Mouse (Mus musculus) heart, embryonic 13.5 days (tissue): ENCODE results near the gene Wdr95. TPM values are rescaled to one million over a fixed set of nuclear protein-coding genes. Genes with fewer than 3 reads are reported as not detected.
A peak's percentile ranks its signal among the peaks of the same experiment; 100 is the strongest.

Experiments used
- ATAC-seq: fragments of 200-750 bp; cut with Nextera tagmentation; 2 replicates; pipeline ENCODE4 v1.8.0; 2017; ENCODE audit warnings: moderate TSS enrichment; ENCODE audit not compliant: insufficient number of reproducible peaks, low FRiP score, low TSS enrichment; ENCODE audit errors: extremely low read depth
- H3K27ac ChIP-seq: fragments of 300-500 bp; sonication (generic); replicated peaks from 2 replicates; pipeline ENCODE4 v1.5.1; 2015; ENCODE audit warnings: moderate library complexity, mild to moderate bottlenecking, inconsistent platforms
- H3K27me3 ChIP-seq: fragments of 300-500 bp; sonication (generic); replicated peaks from 2 replicates; pipeline ENCODE4 v1.6.1; 2015; ENCODE audit warnings: mild to moderate bottlenecking, inconsistent platforms
- H3K36me3 ChIP-seq: fragments of 300-500 bp; sonication (generic); 2 replicates; pipeline ENCODE4 v1.6.1; 2015; ENCODE audit warnings: mild to moderate bottlenecking, inconsistent platforms
- H3K4me1 ChIP-seq: fragments of 300-500 bp; sonication (generic); 2 replicates; pipeline ENCODE4 v1.6.1; 2015; ENCODE audit warnings: inconsistent platforms
- H3K4me2 ChIP-seq: fragments of 300-500 bp; sonication (generic); 2 replicates; pipeline ENCODE4 v1.6.1; 2015; ENCODE audit warnings: inconsistent platforms, mild to moderate bottlenecking, moderate library complexity
- H3K4me3 ChIP-seq: fragments of 300-500 bp; sonication (generic); 2 replicates; pipeline ENCODE4 v1.5.1; 2015; ENCODE audit warnings: moderate library complexity, mild to moderate bottlenecking, inconsistent platforms
- H3K9ac ChIP-seq: fragments of 300-500 bp; sonication (generic); 2 replicates; pipeline ENCODE4 v1.6.1; 2015; ENCODE audit warnings: inconsistent platforms, mild to moderate bottlenecking, moderate library complexity
- H3K9me3 ChIP-seq: fragments of 300-500 bp; sonication (generic); 2 replicates; pipeline ENCODE4 v1.6.1; 2016; ENCODE audit warnings: inconsistent platforms
- WGBS: fragments of 180-500 bp; shearing (Covaris S2); methylation state at CpG from one replicate; pipeline ENCODE4 v1.1.7; 2015; ENCODE audit warnings: mixed read lengths; 5-methylcytosine and 5-hydroxymethylcytosine counted together
- polyA plus RNA-seq: library from polyadenylated mRNA; unstranded; fragments of >200 nt; fragmentation: Nextera tagmentation; extraction: Ambion mirVana; gene quantifications from 2 replicates; pipeline ENCODE4 v1.2.1, GENCODE M21; 2015

Wdr95 gene
- polyA plus RNA-seq, 1 experiment from 2014 or later = not detected

DNA sequence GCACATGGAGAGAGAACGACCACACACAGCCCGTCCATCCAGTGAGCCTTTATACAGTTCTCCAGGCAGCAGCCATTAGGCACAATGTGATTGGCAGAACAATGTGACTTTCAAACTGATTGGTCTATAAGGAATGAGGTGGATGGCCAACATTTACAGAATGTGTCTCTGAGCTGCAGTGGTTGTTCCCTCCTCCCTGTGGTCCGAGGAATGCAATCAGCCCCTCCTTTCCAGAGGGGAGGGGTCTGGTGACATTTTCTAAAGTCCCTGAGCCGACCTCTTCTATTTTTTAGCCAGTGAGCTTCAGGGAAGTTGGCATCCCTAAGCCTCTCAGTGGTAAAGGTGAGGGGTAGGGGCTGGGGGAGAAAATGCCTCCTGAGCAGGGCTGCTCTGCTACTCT is 28.5 kb upstream of the Wdr95 start:
- Histone ChIP-seq H3K9me3 (no peaks in the 10 kb centered on the region), H3K36me3 (no peaks in the 10 kb centered on the region), H3K27me3 (peaks cover 6% of the 10 kb centered on the region; the same call in 1 of the 2 replicates), H3K4me3 (no peak overlapping the region), H3K4me1 (peaks cover 8% of the 10 kb centered on the region; the same call in 1 of the 2 replicates), H3K27ac (no peak overlapping the region), H3K9ac (no peak overlapping the region), H3K4me2 (no peak overlapping the region)
- 42% methylated on average over 4 of the region's 4 CpGs for WGBS
- no peak for ATAC-seq

DNA sequence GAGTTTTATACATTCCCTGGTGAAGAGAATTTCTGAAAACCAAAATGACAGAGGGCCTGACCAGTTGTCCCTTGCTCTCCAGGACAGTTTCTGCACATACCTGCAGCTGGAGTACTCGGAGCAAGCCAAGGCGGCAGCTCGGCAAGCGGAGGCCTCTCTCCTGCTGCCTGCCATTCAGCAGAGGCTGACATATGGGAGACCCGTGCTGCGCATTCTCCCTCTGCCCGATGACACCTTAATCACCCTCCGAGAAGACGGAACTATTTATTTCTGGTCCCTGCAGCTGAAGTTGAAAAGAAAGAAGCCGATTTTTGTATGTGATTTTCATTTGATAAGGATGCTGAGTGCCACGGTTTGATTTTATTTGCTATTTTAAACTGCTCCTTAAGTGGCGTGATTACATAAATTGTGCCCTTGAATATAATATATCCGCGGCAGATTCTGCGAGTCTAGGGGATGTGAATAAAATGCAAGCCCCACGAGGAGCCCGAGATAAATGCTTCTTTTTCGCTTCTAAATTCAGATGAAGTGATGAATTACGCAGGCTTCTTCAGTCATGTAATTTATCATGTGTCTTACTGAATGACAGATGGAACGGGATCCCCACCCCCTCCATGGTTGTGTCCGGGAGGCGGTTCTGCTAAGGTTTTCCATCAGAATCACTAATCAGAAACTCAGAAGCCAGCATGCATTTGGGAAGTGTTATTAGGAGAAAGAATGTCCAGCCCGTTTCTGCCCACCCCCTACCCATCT is 24.9 kb upstream of the Wdr95 start:
- Histone ChIP-seq H3K4me3 (no peak overlapping the region), H3K9me3 (0 out of 2 replicates have a peak, but pooled peaks cover 5% of the 10 kb centered on the region), H3K4me2 (no peak overlapping the region), H3K27me3 (no peaks in the 10 kb centered on the region), H3K9ac (no peak overlapping the region), H3K27ac (no peak overlapping the region), H3K36me3 (no peaks in the 10 kb centered on the region), H3K4me1 (peaks cover 11% of the 10 kb centered on the region)
- WGBS = 72% methylated on average over 23 of the region's 23 CpGs
- no peak for ATAC-seq

DNA sequence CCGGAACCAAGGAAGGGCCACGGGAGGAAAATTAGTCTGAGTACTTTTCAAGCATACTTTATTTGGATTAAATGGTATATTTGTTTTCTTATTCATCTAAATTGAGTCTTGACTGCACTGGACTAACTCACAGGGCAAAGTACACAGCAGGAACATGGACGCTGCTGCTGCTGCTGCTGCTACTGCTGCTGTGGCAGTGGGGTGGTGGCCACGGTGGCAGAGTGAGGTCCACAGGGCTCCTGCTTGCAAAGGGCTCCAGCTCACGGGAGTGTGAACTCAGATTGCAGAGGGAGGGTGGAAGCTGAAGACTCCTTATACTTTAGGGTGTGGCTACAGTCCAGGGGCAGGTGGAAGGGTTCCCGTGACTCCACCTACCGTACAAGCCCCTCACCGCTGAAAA is 23.5 kb upstream of the Wdr95 start:
- no peak for ATAC-seq
- no peak overlapping the region for H3K27ac ChIP-seq
- H3K9me3 ChIP-seq = 0 out of 2 replicates have a peak, but pooled peaks cover 5% of the 10 kb centered on the region
- 79% methylated on average over 8 of the region's 8 CpGs for WGBS
- no peak overlapping the region for H3K4me3 ChIP-seq
- H3K36me3 ChIP-seq = no peaks in the 10 kb centered on the region
- H3K9ac ChIP-seq = no peak overlapping the region
- no peak overlapping the region for H3K4me2 ChIP-seq
- no peaks in the 10 kb centered on the region for H3K27me3 ChIP-seq
- H3K4me1 ChIP-seq = peaks cover 12% of the 10 kb centered on the region

DNA sequence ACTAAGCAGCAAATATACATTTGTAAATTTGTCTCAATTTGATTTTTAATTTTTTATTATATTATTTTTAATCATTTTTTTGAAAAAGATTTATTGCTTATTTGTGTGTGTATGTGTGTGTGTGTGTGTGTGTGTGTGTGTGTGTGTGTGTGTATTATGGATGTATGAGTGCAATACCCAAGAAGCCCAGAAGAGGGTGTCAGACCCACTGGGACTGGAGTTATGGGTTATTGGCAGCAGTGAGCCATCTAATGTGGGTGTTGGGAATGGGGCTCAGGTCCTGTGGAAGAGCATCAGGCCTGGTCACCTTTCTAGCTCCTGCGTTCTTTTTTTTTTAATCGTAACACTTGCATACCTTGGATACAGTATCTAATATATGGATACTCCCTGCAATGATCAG is 22.4 kb upstream of the Wdr95 start:
- Histone ChIP-seq H3K27me3 (no peaks in the 10 kb centered on the region), H3K27ac (no peak overlapping the region), H3K4me2 (no peak overlapping the region), H3K9ac (no peak overlapping the region), H3K4me1 (peaks cover 9% of the 10 kb centered on the region), H3K9me3 (0 out of 2 replicates have a peak, but pooled peaks cover 5% of the 10 kb centered on the region), H3K36me3 (no peaks in the 10 kb centered on the region), H3K4me3 (no peak overlapping the region)
- ATAC-seq = no peak
- WGBS = 96% methylated on average over 2 of the region's 2 CpGs

DNA sequence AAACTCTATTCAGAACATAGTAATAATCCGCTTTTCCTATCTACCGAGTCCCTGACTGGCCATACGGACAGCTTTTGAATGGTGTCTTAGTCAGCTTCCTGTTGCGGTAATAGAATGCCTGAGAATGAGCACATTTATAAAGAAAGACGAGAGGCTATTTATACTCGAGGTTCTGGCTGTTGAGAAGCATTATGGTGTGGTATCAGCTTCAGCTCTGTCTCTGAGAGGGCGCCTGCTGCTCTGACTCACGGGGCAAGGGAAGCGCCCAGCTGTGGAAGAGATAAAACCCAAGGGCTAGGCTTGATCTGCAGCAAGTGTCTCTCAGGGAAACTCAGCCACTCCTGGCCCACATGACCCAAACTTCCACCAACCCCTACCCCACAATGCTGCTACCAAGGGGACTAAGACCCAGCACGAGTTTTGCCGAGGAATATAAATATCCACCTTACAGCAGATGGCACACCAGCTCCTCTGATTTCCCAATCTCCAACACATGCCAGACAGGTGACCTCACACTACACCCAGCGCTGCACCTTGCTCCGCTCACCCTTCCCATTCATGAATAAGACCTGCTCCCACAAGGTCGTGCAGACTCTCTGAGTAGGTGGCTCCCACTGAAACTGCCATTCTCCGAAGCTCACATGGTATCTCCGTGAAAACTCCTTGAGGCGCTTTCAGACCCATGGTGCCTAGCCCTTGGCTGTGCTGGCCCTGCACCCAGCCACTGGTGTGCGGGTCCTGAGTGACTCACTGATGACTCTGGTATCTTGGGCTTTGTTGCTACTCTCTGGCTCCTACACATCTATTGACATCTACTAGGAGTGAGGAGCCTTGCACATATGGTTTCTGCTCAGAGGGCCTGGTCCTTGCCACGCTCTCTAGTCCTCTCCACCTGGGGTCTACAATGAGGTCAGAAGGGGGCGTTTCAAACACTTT is 20.1 kb upstream of the Wdr95 start:
- no peak overlapping the region for H3K4me3 ChIP-seq
- 47% methylated on average over 20 of the region's 20 CpGs for WGBS
- no peak overlapping the region for H3K9ac ChIP-seq
- 0 out of 2 replicates have a peak, but pooled peaks cover 5% of the 10 kb centered on the region for H3K9me3 ChIP-seq
- H3K27ac ChIP-seq = peak overlapping the region; percentile 32
- H3K36me3 ChIP-seq = no peaks in the 10 kb centered on the region
- no peak for ATAC-seq
- H3K4me1 ChIP-seq = peaks cover 12% of the 10 kb centered on the region
- no peaks in the 10 kb centered on the region for H3K27me3 ChIP-seq
- no peak overlapping the region for H3K4me2 ChIP-seq

DNA sequence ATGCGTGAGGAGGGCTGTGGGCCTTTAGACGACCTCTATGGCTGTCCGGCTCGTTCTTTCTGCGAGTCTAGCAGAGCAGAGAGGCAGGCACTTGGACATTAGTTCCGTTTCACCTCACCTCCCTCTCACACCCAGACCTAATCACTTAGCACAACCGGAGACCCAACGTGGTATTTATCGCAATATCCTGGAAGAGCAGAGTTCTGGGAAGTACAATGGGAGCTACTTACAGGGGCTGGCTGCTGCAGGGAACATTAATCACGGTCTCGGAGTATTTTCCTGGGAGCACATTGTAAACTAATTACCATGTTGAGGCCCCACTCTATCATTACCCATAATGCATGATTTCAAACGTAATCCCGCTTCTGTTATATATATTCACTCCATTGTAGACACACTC is 18.2 kb upstream of the Wdr95 start:
- Histone ChIP-seq H3K27ac (no peak overlapping the region), H3K36me3 (no peaks in the 10 kb centered on the region), H3K27me3 (no peaks in the 10 kb centered on the region), H3K9me3 (0 out of 2 replicates have a peak, but pooled peaks cover 5% of the 10 kb centered on the region), H3K4me3 (no peak overlapping the region), H3K4me2 (no peak overlapping the region), H3K4me1 (peaks cover 30% of the 10 kb centered on the region), H3K9ac (no peak overlapping the region)
- 70% methylated on average over 13 of the region's 13 CpGs for WGBS
- no peak for ATAC-seq

DNA sequence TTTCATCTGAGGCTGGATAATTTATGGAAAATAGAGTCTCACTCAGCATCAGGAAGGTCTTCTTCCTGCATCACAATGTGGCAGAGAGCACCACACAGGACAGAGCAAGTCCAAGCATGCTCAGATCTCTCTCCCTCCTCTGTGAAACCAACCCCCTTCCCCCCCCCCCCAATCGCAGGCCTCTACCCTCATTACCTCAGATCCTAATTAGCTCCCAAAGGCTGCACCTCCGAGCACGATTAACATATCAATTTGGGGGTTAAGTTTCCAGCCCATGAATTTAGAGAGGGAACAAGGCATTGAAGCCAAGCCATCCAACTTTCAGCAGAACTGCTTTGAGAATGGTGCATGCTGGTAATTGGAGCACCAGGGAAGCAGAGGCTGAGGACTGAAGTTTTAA is 15.8 kb upstream of the Wdr95 start:
- no peak overlapping the region for H3K4me3 ChIP-seq
- H3K4me1 ChIP-seq = peaks cover 35% of the 10 kb centered on the region
- H3K9me3 ChIP-seq = no peaks in the 10 kb centered on the region
- H3K36me3 ChIP-seq = no peaks in the 10 kb centered on the region
- H3K4me2 ChIP-seq = no peak overlapping the region
- WGBS = 55% methylated on average over 3 of the region's 3 CpGs
- no peak for ATAC-seq
- H3K9ac ChIP-seq = no peak overlapping the region
- H3K27ac ChIP-seq = no peak overlapping the region
- H3K27me3 ChIP-seq = no peaks in the 10 kb centered on the region

DNA sequence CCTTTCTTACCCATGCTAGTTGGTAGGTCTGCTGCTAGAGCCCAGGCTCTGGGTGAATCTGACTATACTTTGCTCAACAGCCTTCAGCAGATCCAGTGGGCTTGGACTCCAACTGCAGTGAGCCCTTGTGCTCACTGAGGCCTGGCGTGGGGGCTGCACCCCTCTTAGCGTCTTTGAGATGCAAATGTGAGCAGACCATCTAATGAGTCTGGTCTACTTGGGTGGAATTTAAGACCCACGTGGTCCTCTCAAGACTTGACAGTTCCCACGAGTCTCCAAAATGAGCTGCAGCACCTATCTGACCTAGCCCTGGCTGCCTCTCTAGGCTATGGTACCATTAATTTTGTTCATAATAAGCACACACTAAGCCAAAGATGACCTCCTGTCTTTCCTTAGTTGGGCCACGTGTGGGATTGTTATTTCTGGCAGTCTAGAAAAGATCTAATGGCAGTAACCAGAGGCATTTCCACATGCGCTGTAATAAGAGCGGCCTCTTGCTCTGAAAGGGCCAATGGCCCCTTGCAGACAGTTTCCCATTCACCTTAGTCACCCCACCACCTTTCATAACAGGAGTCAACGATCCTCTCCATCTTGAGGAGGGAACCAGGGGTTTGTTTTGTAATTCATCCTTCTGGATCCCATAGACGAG is 14.9 kb upstream of the Wdr95 start:
- H3K9me3 ChIP-seq = no peaks in the 10 kb centered on the region
- H3K4me3 ChIP-seq = peak overlapping the region; percentile 28
- H3K27ac ChIP-seq = peak overlapping the region; percentile 87
- WGBS = 42% methylated on average over 9 of the region's 9 CpGs
- no peak for ATAC-seq
- H3K36me3 ChIP-seq = no peaks in the 10 kb centered on the region
- peak overlapping the region; percentile 59 for H3K9ac ChIP-seq
- no peaks in the 10 kb centered on the region for H3K27me3 ChIP-seq
- H3K4me1 ChIP-seq = peaks cover 29% of the 10 kb centered on the region
- H3K4me2 ChIP-seq = peak overlapping the region; percentile 64

DNA sequence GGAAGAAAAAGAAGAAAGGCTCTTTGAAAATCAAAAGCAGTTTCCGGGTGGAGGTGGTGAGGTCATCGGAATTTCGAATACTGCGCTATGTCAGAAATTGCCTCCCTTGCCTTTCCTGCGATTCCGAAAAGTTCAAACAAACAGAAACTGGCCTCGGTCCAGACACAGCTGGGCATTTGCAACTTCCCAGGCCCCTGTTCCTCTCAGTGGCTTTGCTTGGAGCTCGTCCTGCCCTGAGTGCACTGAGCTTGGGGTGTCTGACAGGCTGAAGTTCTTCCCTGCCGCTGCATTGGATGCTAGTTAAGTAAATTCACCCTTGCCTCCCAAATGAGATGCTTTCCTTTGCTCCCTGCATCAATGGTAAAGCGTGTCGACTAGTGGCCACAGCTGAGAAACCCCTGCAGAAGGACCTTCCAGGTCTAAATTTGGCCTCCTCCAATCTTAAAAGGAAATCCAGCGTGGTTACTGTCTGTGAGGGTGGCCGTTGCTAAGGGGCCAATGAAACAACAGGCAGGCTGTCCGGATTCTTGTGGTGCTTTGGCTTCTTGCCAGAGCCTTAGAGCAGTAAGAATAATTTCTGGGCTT is 14.3 kb upstream of the Wdr95 start:
- Histone ChIP-seq H3K4me1 (peaks cover 26% of the 10 kb centered on the region), H3K36me3 (no peaks in the 10 kb centered on the region), H3K27ac (peak overlapping the region; percentile 87), H3K4me2 (peak overlapping the region; percentile 64), H3K4me3 (peak overlapping the region; percentile 28), H3K27me3 (no peaks in the 10 kb centered on the region), H3K9me3 (no peaks in the 10 kb centered on the region), H3K9ac (peak overlapping the region; percentile 59)
- peak; percentile 54; the same call in 1 of the 2 replicates for ATAC-seq
- 15% methylated on average over 14 of the region's 14 CpGs for whole genome bisulfite sequencing

DNA sequence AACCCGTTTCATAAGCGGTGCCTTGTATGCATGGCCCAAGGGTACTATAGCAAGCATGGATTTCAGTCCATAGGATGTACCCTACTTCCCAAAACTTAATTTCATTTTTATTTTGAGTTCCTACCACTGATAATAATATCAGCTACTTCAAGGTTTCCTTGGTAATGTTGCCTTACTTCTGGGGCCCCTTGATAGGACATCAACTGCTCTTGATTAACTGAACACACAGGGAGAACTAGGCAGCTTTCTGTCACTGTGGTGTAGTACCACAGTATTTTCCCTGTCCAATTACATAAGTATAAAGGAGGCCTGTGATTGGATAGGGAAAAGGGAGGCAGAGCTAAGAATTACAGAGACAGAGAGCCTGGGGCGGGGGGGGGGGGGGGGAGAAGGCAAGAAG is 13.6 kb upstream of the Wdr95 start:
- H3K4me2 ChIP-seq = peak overlapping the region; percentile 64
- H3K27ac ChIP-seq = peak overlapping the region; percentile 87
- no peaks in the 10 kb centered on the region for H3K36me3 ChIP-seq
- H3K9me3 ChIP-seq = no peaks in the 10 kb centered on the region
- 48% methylated on average over 3 of the region's 3 CpGs for WGBS
- H3K27me3 ChIP-seq = no peaks in the 10 kb centered on the region
- no peak overlapping the region for H3K9ac ChIP-seq
- ATAC-seq = no peak
- peaks cover 26% of the 10 kb centered on the region for H3K4me1 ChIP-seq
- no peak overlapping the region for H3K4me3 ChIP-seq

DNA sequence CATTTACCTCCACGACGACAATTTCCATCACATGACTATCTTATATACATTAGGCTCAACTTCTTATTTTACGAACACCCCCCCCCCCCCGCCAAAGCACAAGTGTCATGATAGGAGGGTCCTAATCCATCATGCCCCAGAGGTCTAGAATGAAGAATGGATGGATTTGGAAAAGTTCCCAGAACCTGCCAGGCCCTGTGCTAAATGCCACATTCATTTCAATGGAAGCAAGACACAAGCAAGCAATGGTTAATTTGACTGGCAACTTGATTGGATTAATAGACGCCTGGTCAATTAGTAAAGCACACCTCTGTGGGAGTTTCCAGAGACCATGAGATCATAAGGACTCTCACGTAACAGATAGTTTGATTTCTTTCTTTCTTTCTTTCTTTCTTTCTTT is 11.4 kb upstream of the Wdr95 start:
- Histone ChIP-seq H3K27me3 (peaks cover 8% of the 10 kb centered on the region; the same call in 1 of the 2 replicates), H3K27ac (no peak overlapping the region), H3K4me2 (no peak overlapping the region), H3K4me1 (peaks cover 32% of the 10 kb centered on the region), H3K9ac (no peak overlapping the region), H3K4me3 (no peak overlapping the region), H3K36me3 (no peaks in the 10 kb centered on the region), H3K9me3 (no peaks in the 10 kb centered on the region)
- no peak for ATAC-seq
- 64% methylated on average over 6 of the region's 6 CpGs for WGBS
